Mouse (Mus musculus): ENCODE data around the gene Pld1. TPM values are rescaled to one million over a fixed set of nuclear protein-coding genes. Genes with fewer than 3 reads are reported as not detected.

Pld1 gene
- 32.6 and 40.2 TPM in 2 replicates for total RNA-seq (2015)
- total RNA-seq (2017) = 13.7 and 17.2 TPM in 2 replicates

- ATAC-seq (ENCODE audit: poor library complexity, severe bottlenecking) = peak; percentile 78
Measured at GRCm38 (mm10) chr3:27938381-27939323, at the start of gene Pld1. TSS of gene Pld1 (plus strand) at chr3:27938695.

GRCm38 (mm10) chr3:27896318-27896892, 42.1 kb upstream of the Pld1 start, which contains the start of gene Tmem212:
TSS of gene Tmem212 (minus strand) at chr3:27896368.
- no peak for ATAC-seq (ENCODE audit: poor library complexity, severe bottlenecking)

- no peak for ATAC-seq (ENCODE audit: poor library complexity, severe bottlenecking)
Measured at GRCm38 (mm10) chr3:27898178-27898577, 40.3 kb upstream of the Pld1 start.

- ATAC-seq (ENCODE audit: poor library complexity, severe bottlenecking) = no peak
Measured at GRCm38 (mm10) chr3:27899012-27899726, 39.3 kb upstream of the Pld1 start.

- ATAC-seq (ENCODE audit: poor library complexity, severe bottlenecking) = no peak
Measured at GRCm38 (mm10) chr3:27901846-27902245, 36.6 kb upstream of the Pld1 start.

GRCm38 (mm10) chr3:27904659-27905330, 33.7 kb upstream of the Pld1 start:
- ATAC-seq (ENCODE audit: poor library complexity, severe bottlenecking) = no peak

GRCm38 (mm10) chr3:27906647-27907209, 31.8 kb upstream of the Pld1 start:
- no peak for ATAC-seq (ENCODE audit: poor library complexity, severe bottlenecking)

- ATAC-seq (ENCODE audit: poor library complexity, severe bottlenecking) = no peak
Measured at GRCm38 (mm10) chr3:27907301-27907700, 31.2 kb upstream of the Pld1 start.

GRCm38 (mm10) chr3:27908316-27908715, 30.2 kb upstream of the Pld1 start:
- ATAC-seq (ENCODE audit: poor library complexity, severe bottlenecking) = no peak

- no peak for ATAC-seq (ENCODE audit: poor library complexity, severe bottlenecking)
Measured at GRCm38 (mm10) chr3:27909016-27909415, 29.5 kb upstream of the Pld1 start.

- no peak for ATAC-seq (ENCODE audit: poor library complexity, severe bottlenecking)
Measured at GRCm38 (mm10) chr3:27918656-27919436, 19.6 kb upstream of the Pld1 start.

- no peak for ATAC-seq (ENCODE audit: poor library complexity, severe bottlenecking)
Measured at GRCm38 (mm10) chr3:27921268-27922020, 17.1 kb upstream of the Pld1 start.

GRCm38 (mm10) chr3:27924037-27924436, 14.5 kb upstream of the Pld1 start:
- ATAC-seq (ENCODE audit: poor library complexity, severe bottlenecking) = no peak

GRCm38 (mm10) chr3:27929219-27929618, 9.3 kb upstream of the Pld1 start:
- ATAC-seq (ENCODE audit: poor library complexity, severe bottlenecking) = no peak

- ATAC-seq (ENCODE audit: poor library complexity, severe bottlenecking) = no peak
Measured at GRCm38 (mm10) chr3:27932391-27932790, 6.1 kb upstream of the Pld1 start.

- no peak for ATAC-seq (ENCODE audit: poor library complexity, severe bottlenecking)
Measured at GRCm38 (mm10) chr3:27935644-27936043, 2.9 kb upstream of the Pld1 start.

- ATAC-seq (ENCODE audit: poor library complexity, severe bottlenecking) = no peak
Measured at GRCm38 (mm10) chr3:27936731-27937130, 1.8 kb upstream of the Pld1 start.

- ATAC-seq (ENCODE audit: poor library complexity, severe bottlenecking) = peak; percentile 50
Measured at GRCm38 (mm10) chr3:27937144-27938110, 1.1 kb upstream of the Pld1 start.
